Mouse (Mus musculus): Measurements from ENCODE around the gene Myo10.
A peak's percentile ranks its signal among the peaks of the same experiment; 100 is the strongest.

Gene Myo10

GRCm38 (mm10) chr15:25769524-25770255 is 147.4 kb downstream of the Myo10 start:
- no peak for DNase-seq

GRCm38 (mm10) chr15:25771782-25772181 is 149.5 kb downstream of the Myo10 start:
- no peak for DNase-seq

- peak; percentile 41 for DNase-seq
Measured at GRCm38 (mm10) chr15:25773711-25774513, 151.6 kb downstream of the Myo10 start.

- DNase-seq, result no peak
Measured at GRCm38 (mm10) chr15:25778937-25779336, 156.6 kb downstream of the Myo10 start.

- DNase-seq, result no peak
Measured at GRCm38 (mm10) chr15:25779522-25780191, 157.3 kb downstream of the Myo10 start.

GRCm38 (mm10) chr15:25781053-25781452 is 158.7 kb downstream of the Myo10 start:
- DNase-seq, result no peak

- DNase-seq, result no peak
Measured at GRCm38 (mm10) chr15:25785456-25786390, 163.4 kb downstream of the Myo10 start.

GRCm38 (mm10) chr15:25787406-25787805 is 165.1 kb downstream of the Myo10 start:
- no peak for DNase-seq

GRCm38 (mm10) chr15:25787965-25788364 is 165.6 kb downstream of the Myo10 start:
- DNase-seq, result no peak

GRCm38 (mm10) chr15:25788565-25788964 is 166.2 kb downstream of the Myo10 start:
- DNase-seq, result no peak

- no peak for DNase-seq
Measured at GRCm38 (mm10) chr15:25789241-25789640, 166.9 kb downstream of the Myo10 start.

- peak; percentile 35 for DNase-seq
Measured at GRCm38 (mm10) chr15:25791660-25792353, 169.5 kb downstream of the Myo10 start.

GRCm38 (mm10) chr15:25794123-25794522 is 171.8 kb downstream of the Myo10 start:
- DNase-seq, result no peak

GRCm38 (mm10) chr15:25795496-25795895 is 173.2 kb downstream of the Myo10 start:
- no peak for DNase-seq

GRCm38 (mm10) chr15:25796353-25796752 is 174.0 kb downstream of the Myo10 start:
- peak; percentile 46 for DNase-seq

GRCm38 (mm10) chr15:25797179-25797578 is 174.9 kb downstream of the Myo10 start:
- DNase-seq, result no peak

- no peak for DNase-seq
Measured at GRCm38 (mm10) chr15:25797888-25798287, 175.6 kb downstream of the Myo10 start.

GRCm38 (mm10) chr15:25801726-25802125 is 179.4 kb downstream of the Myo10 start:
- no peak for DNase-seq

- no peak for DNase-seq
Measured at GRCm38 (mm10) chr15:25802194-25802593, 179.9 kb downstream of the Myo10 start.

- DNase-seq, result no peak
Measured at GRCm38 (mm10) chr15:25803111-25803510, 180.8 kb downstream of the Myo10 start.

GRCm38 (mm10) chr15:25805336-25806110 is 183.2 kb downstream of the Myo10 start:
- DNase-seq, result peak; percentile 80

All from lung, postnatal 14 days (tissue).